Mouse (Mus musculus) cortical plate, adult 2 months (tissue): Measurements from ENCODE around the gene B2m. TPM values are rescaled to one million over a fixed set of nuclear protein-coding genes. Genes with fewer than 3 reads are reported as not detected.

ENCODE experiments used
- H3K27ac ChIP-seq: fragments of 200-500 bp; 2 replicates; pipeline ENCODE4 v1.5.1; 2012; ENCODE audit warnings: low read length, control low read depth, inconsistent platforms; ENCODE audit not compliant: insufficient read depth
- H3K4me1 ChIP-seq: fragments of 200-500 bp; 2 replicates; pipeline ENCODE4 v1.6.1; 2011; ENCODE audit warnings: low read length; ENCODE audit not compliant: control insufficient read depth, insufficient read depth
- H3K4me3 ChIP-seq: fragments of 200-500 bp; 2 replicates; pipeline ENCODE4 v1.5.1; 2011; ENCODE audit warnings: mild to moderate bottlenecking, low read length, control low read depth; ENCODE audit not compliant: insufficient read depth
- CTCF ChIP-seq: fragments of 200-500 bp; IDR thresholded peaks from 2 replicates; pipeline ENCODE4 v1.5.1; 2011; ENCODE audit warnings: mild to moderate bottlenecking, control low read depth, low read length; ENCODE audit not compliant: insufficient read depth; ENCODE audit errors: extremely low read depth
- POLR2A ChIP-seq: fragments of 200-500 bp; IDR thresholded peaks from 2 replicates; pipeline ENCODE4 v1.6.1; 2011; ENCODE audit warnings: mild to moderate bottlenecking, low read length, control low read depth; ENCODE audit not compliant: insufficient read depth; ENCODE audit errors: extremely low read depth
- polyA plus RNA-seq: library from polyadenylated mRNA; depleted of rRNA; stranded (reverse); fragments of >200 nt; gene quantifications from 2 replicates; pipeline ENCODE4 v1.2.3, GENCODE M21; 2012

The B2m gene
- polyA plus RNA-seq, 1 experiment: 212 TPM

- Histone ChIP-seq H3K4me1 (no peaks in the 10 kb centered on the region; the same call in 1 of the 2 replicates), H3K4me3 (peak overlapping the region; percentile 65), H3K27ac (no peak overlapping the region)
- TF ChIP-seq POLR2A (no peak), CTCF (no peak)
These were observed 894 bp downstream of the B2m start for GRCm38 (mm10) chr2:122148242-122148917.

GRCm38 (mm10) chr2:122149316-122149715, 1.8 kb downstream of the B2m start:
- no peaks in the 10 kb centered on the region; the same call in 1 of the 2 replicates for H3K4me1 ChIP-seq
- H3K27ac ChIP-seq: no peak overlapping the region
- no peak overlapping the region for H3K4me3 ChIP-seq
- no peak for TF ChIP-seq POLR2A
- no peak for TF ChIP-seq CTCF

- no peak for TF ChIP-seq POLR2A
- no peak for TF ChIP-seq CTCF
These were observed 2.2 kb downstream of the B2m start for GRCm38 (mm10) chr2:122149716-122150115.

GRCm38 (mm10) chr2:122151221-122151620, 3.7 kb downstream of the B2m start:
- Histone ChIP-seq H3K4me1 (no peaks in the 10 kb centered on the region; the same call in 1 of the 2 replicates), H3K4me3 (no peak overlapping the region), H3K27ac (no peak overlapping the region)
- TF ChIP-seq POLR2A (no peak), CTCF (no peak)

More at GRCm38 (mm10) chr2:122149716-122150115, 2.2 kb downstream of the B2m start:
- Histone ChIP-seq H3K4me3 (no peak overlapping the region), H3K4me1 (no peaks in the 10 kb centered on the region; the same call in 1 of the 2 replicates), H3K27ac (no peak overlapping the region)

- TF ChIP-seq POLR2A: no peak
- TF ChIP-seq CTCF: no peak
- no peaks in the 10 kb centered on the region; the same call in 1 of the 2 replicates for H3K4me1 ChIP-seq
- H3K4me3 ChIP-seq: no peak overlapping the region
- H3K27ac ChIP-seq: no peak overlapping the region
These were observed 5.4 kb downstream of the B2m start for GRCm38 (mm10) chr2:122152850-122153249.

GRCm38 (mm10) chr2:122153681-122154365, 6.3 kb downstream of the B2m start:
- TF ChIP-seq POLR2A (no peak), CTCF (no peak)
- Histone ChIP-seq H3K4me3 (no peak overlapping the region), H3K4me1 (peaks cover 2% of the 10 kb centered on the region; the same call in 1 of the 2 replicates), H3K27ac (no peak overlapping the region)

GRCm38 (mm10) chr2:122154479-122154878, 7.0 kb downstream of the B2m start:
- peaks cover 2% of the 10 kb centered on the region; the same call in 1 of the 2 replicates for H3K4me1 ChIP-seq
- H3K27ac ChIP-seq: no peak overlapping the region
- no peak for TF ChIP-seq POLR2A
- TF ChIP-seq CTCF: no peak
- no peak overlapping the region for H3K4me3 ChIP-seq

GRCm38 (mm10) chr2:122155292-122155691, 7.8 kb downstream of the B2m start:
- Histone ChIP-seq H3K27ac (no peak overlapping the region), H3K4me3 (no peak overlapping the region), H3K4me1 (peaks cover 2% of the 10 kb centered on the region; the same call in 1 of the 2 replicates)
- TF ChIP-seq POLR2A: no peak
- no peak for TF ChIP-seq CTCF

GRCm38 (mm10) chr2:122156051-122156700, 8.7 kb downstream of the B2m start:
- TF ChIP-seq POLR2A (no peak), CTCF (no peak)
- Histone ChIP-seq H3K4me1 (peaks cover 2% of the 10 kb centered on the region; the same call in 1 of the 2 replicates), H3K27ac (no peak overlapping the region), H3K4me3 (no peak overlapping the region)

GRCm38 (mm10) chr2:122157561-122157960, 10.1 kb downstream of the B2m start:
- no peak for TF ChIP-seq POLR2A
- TF ChIP-seq CTCF: no peak
- no peak overlapping the region for H3K27ac ChIP-seq
- no peak overlapping the region for H3K4me3 ChIP-seq
- peaks cover 2% of the 10 kb centered on the region; the same call in 1 of the 2 replicates for H3K4me1 ChIP-seq

- Histone ChIP-seq H3K27ac (no peak overlapping the region), H3K4me3 (no peak overlapping the region), H3K4me1 (peaks cover 2% of the 10 kb centered on the region; the same call in 1 of the 2 replicates)
- no peak for TF ChIP-seq CTCF
- no peak for TF ChIP-seq POLR2A
These were observed 10.9 kb downstream of the B2m start for GRCm38 (mm10) chr2:122158362-122158802.
